Mouse (Mus musculus): Measurements from ENCODE around the gene Gnb3. TPM values are rescaled to one million over a fixed set of nuclear protein-coding genes. Genes with fewer than 3 reads are reported as not detected.
A peak's percentile ranks its signal among the peaks of the same experiment; 100 is the strongest.
"Not testable (repeated sequence)": the region's sequence is repeated elsewhere in the genome, so short reads cannot be mapped to it uniquely, and the experiment has no call there.

Gene Gnb3
- polyA plus RNA-seq, 1 experiment from 2014 or later, result 1.0 TPM

DNA sequence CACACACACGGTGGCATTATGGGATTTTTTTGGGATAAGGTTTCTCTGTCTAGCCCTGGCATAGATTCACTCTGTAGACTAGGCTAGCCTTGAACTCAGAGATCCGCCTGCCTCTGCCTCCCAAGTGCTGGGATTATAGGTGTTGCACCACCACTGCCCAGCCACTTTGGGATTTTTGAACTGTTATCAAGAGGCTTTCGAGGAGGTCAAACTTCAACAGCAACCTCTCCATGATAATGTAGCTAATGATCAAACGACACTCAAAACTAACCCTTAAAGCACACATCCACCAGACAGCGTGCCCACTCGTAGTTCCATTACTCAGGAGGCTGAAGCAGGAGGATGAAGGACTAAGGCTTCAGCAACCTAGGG lies 32.1 kb downstream of the Gnb3 start:
- ATAC-seq (ENCODE audit: insufficient number of reproducible peaks, insufficient read depth, low FRiP score, low TSS enrichment, low read depth), result no peak
- no peaks in the 10 kb centered on the region; the same call in 1 of the 2 replicates for H3K9me3 ChIP-seq
- peak overlapping the region; percentile 92 for H3K27ac ChIP-seq
- H3K4me1 ChIP-seq (replicated peaks), result peaks cover 57% of the 10 kb centered on the region
- WGBS, result 90% methylated on average over 6 of the region's 6 CpGs
- no peaks in the 10 kb centered on the region for H3K27me3 ChIP-seq
- H3K4me3 ChIP-seq (replicated peaks), result peak overlapping the region; percentile 60
- peak overlapping the region; percentile 68; the same call in 1 of the 2 replicates for H3K9ac ChIP-seq (replicated peaks)
- peak overlapping the region; percentile 97 for H3K4me2 ChIP-seq
- H3K36me3 ChIP-seq, result peaks cover 27% of the 10 kb centered on the region

- Histone ChIP-seq H3K36me3 (peaks cover 24% of the 10 kb centered on the region), H3K4me1 (replicated peaks) (peaks cover 50% of the 10 kb centered on the region), H3K9me3 (no peaks in the 10 kb centered on the region; the same call in 1 of the 2 replicates), H3K27me3 (no peaks in the 10 kb centered on the region), H3K4me3 (replicated peaks) (no peak overlapping the region), H3K27ac (no peak overlapping the region), H3K9ac (replicated peaks) (no peak overlapping the region), H3K4me2 (no peak overlapping the region)
- ATAC-seq (ENCODE audit: insufficient number of reproducible peaks, insufficient read depth, low FRiP score, low TSS enrichment, low read depth), result no peak
- WGBS, result 82% methylated on average over 4 of the region's 4 CpGs
Measured at GRCm38 (mm10) chr6:124807366-124807765, 32.7 kb downstream of the Gnb3 start.

DNA sequence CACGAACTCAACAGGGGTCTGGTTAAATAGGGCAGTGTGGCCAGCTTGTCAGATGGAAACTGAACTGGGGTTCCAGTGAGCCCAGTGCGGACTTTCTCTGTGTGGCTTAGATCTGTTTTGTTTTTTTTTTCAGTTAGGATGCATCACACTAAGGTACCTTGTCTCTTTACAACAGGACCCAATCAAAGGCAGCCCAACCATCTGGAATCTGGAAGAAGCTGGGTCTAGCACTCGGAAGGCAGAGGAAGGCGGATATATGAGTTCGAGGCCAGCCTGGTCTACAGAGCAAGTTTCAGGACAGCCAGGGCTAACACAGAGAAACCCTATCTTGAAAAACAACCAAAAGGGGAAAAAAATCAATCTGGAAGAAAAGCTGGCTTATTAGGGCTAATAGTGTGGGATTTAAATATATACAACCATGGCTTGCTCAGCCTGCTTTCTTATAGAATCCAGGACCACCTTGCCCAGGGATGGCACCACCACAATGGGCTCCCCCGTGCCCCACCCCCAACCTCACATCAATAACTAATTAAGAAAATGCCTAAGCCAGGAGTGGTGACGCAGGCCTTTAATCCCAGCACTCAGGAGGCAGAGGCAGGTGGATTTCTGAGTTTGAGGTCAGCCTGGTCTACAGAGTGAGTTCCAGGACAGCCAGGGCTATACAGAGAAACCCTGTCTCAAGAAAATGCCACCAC lies 33.5 kb downstream of the Gnb3 start:
- peaks cover 16% of the 10 kb centered on the region for H3K36me3 ChIP-seq
- H3K4me2 ChIP-seq, result peak overlapping the region; percentile 62
- peaks cover 44% of the 10 kb centered on the region for H3K4me1 ChIP-seq (replicated peaks)
- H3K4me3 ChIP-seq (replicated peaks), result peak overlapping the region; percentile 39; the same call in 1 of the 2 replicates
- H3K9ac ChIP-seq (replicated peaks), result no peak overlapping the region; the same call in 1 of the 2 replicates
- no peaks in the 10 kb centered on the region for H3K27me3 ChIP-seq
- H3K27ac ChIP-seq, result peak overlapping the region; percentile 87
- 72% methylated on average over 7 of the region's 7 CpGs for WGBS
- no peaks in the 10 kb centered on the region; the same call in 1 of the 2 replicates for H3K9me3 ChIP-seq
- no peak for ATAC-seq (ENCODE audit: insufficient number of reproducible peaks, insufficient read depth, low FRiP score, low TSS enrichment, low read depth)

DNA sequence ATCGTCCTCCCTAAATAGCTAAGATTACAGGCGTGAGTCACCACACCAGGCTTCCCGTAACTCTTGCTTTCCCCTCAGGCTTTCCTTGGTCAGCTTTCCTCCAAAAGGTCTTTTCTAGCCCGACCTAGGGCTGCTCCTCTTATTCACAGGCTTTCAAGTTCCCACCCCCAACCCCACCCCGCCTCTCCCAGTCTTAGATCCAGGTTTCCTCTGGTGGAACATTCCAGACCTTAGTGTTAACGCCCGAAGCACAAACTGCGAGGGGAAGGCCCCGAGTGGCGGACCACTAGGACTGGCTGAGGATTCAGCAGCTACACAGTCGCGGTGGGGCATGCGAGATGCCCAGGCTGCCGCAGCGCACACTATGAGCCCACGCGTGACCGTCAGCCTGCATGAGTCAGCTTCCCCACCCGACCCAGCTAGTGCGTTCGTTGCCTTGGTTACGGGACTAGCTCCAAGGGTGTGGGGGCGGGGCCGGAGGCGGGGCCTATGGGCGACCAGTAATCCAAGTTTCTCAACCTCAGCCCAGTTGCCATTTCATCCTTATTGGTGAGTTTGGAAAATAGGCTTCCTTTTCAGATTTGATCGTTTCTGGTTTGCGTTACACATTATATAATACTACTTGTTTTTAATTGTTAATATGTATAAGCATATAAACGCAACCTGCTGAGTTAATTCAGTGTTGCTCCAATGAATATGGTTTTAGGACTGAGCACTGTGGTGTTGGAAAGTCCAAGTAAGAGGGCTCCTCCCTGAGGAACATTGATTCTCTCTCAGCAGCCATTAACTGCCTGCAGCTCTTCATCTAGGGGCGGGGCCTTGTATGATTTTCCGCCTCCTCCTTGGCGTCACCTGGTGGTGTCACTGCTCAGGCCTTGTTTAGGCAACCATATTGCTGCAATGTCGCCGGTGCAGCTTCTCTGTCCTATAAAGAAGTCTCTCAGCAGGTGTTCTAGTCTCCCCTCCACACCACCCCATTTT lies 34.4 kb downstream of the Gnb3 start:
- H3K4me1 ChIP-seq (replicated peaks), result peaks cover 44% of the 10 kb centered on the region
- peak overlapping the region; percentile 62 for H3K4me2 ChIP-seq
- peak overlapping the region; percentile 87 for H3K27ac ChIP-seq
- WGBS, result 1% methylated on average over 34 of the region's 34 CpGs
- H3K36me3 ChIP-seq, result peaks cover 7% of the 10 kb centered on the region
- H3K9me3 ChIP-seq, result no peaks in the 10 kb centered on the region; the same call in 1 of the 2 replicates
- peak; percentile 60 for ATAC-seq (ENCODE audit: insufficient number of reproducible peaks, insufficient read depth, low FRiP score, low TSS enrichment, low read depth)
- no peaks in the 10 kb centered on the region for H3K27me3 ChIP-seq
- peak overlapping the region; percentile 39 for H3K4me3 ChIP-seq (replicated peaks)
- peak overlapping the region; percentile 14 for H3K9ac ChIP-seq (replicated peaks)

DNA sequence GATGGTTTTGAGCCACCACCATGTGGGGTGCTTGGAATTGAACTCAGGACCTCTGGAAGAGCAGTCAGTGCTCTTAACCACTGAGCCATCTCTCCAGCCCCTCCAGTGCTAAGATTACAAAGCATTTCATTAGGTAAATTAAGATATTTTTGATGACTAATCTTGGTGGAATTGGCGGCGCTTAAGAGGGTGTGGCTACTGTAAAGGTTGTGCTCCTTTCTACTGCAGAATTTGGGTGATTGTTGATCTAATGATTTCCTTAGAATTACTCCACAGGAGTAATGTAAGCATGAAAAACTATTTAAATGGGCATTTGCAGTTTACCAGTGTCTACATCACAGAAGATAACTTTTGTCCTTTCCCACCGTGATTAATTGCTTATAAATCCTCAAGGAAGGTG lies 35.7 kb downstream of the Gnb3 start:
- Histone ChIP-seq H3K4me3 (replicated peaks) (no peak overlapping the region), H3K27ac (no peak overlapping the region), H3K9me3 (no peaks in the 10 kb centered on the region; the same call in 1 of the 2 replicates), H3K4me2 (no peak overlapping the region), H3K4me1 (replicated peaks) (peaks cover 31% of the 10 kb centered on the region), H3K9ac (replicated peaks) (no peak overlapping the region), H3K27me3 (no peaks in the 10 kb centered on the region), H3K36me3 (no peaks in the 10 kb centered on the region)
- WGBS, result 92% methylated on average over 3 of the region's 3 CpGs
- ATAC-seq (ENCODE audit: insufficient number of reproducible peaks, insufficient read depth, low FRiP score, low TSS enrichment, low read depth), result no peak

DNA sequence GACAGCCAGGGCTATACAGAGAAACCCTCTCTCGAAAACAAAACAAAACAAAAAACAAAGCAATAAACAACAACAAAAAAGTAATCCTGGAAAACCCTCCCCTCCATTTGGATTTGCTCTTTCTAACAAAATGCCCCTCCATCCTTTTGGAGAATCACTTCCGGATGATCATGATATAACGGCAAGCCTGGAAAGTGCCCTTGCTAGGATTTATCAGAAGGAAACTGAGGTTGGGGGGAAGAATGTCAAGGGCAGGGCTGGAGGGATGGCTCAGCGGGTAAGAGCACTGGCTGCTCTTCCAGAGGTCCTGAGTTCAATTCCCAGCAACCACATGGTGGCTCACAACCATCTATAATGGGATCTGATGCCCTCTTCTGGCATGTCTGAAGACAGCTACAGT lies 36.4 kb downstream of the Gnb3 start:
- H3K27me3 ChIP-seq; ATAC-seq (ENCODE audit: insufficient number of reproducible peaks, insufficient read depth, low FRiP score, low TSS enrichment, low read depth); H3K36me3 ChIP-seq; H3K4me3 ChIP-seq (replicated peaks); H3K9ac ChIP-seq (replicated peaks); H3K4me2 ChIP-seq; H3K27ac ChIP-seq; H3K9me3 ChIP-seq: not testable (repeated sequence)
- peaks cover 26% of the 10 kb centered on the region for H3K4me1 ChIP-seq (replicated peaks)
- 92% methylated on average over 4 of the region's 4 CpGs for WGBS

DNA sequence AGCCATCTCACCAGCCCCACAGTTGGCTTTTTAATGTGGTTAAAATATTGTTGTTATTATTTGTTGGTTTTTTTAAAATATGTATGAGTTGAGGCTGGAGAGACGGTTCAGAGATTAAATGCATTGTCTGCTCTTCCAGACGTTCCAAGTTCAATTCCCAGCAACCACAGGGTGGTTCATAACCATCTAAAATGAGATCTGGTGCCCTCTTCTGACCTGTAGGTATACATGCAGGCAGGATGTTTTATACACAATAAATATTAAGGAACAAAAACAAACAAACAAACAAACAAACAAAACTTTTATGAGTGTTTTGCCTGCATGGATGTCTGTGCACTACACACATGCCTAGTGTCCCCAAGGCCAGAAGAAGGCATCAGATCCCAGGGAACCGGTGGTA lies 37.0 kb downstream of the Gnb3 start:
- Histone ChIP-seq H3K4me2 (no peak overlapping the region), H3K9me3 (no peaks in the 10 kb centered on the region; the same call in 1 of the 2 replicates), H3K4me1 (replicated peaks) (peaks cover 20% of the 10 kb centered on the region), H3K36me3 (no peaks in the 10 kb centered on the region), H3K4me3 (replicated peaks) (no peak overlapping the region), H3K27ac (no peak overlapping the region), H3K27me3 (no peaks in the 10 kb centered on the region), H3K9ac (replicated peaks) (no peak overlapping the region)
- WGBS, result 81% methylated on average over 3 of the region's 3 CpGs
- no peak for ATAC-seq (ENCODE audit: insufficient number of reproducible peaks, insufficient read depth, low FRiP score, low TSS enrichment, low read depth)

GRCm38 (mm10) chr6:124802400-124802799 lies 37.7 kb downstream of the Gnb3 start:
- H3K36me3 ChIP-seq; H3K27me3 ChIP-seq; H3K9me3 ChIP-seq; ATAC-seq (ENCODE audit: insufficient number of reproducible peaks, insufficient read depth, low FRiP score, low TSS enrichment, low read depth); H3K9ac ChIP-seq (replicated peaks); H3K4me3 ChIP-seq (replicated peaks); H3K27ac ChIP-seq: not testable (repeated sequence)
- 18% methylated on average over 6 of the region's 9 CpGs for WGBS
- peak overlapping the region; percentile 34 for H3K4me2 ChIP-seq
- H3K4me1 ChIP-seq (replicated peaks), result peaks cover 13% of the 10 kb centered on the region

- H3K27me3 ChIP-seq, result no peaks in the 10 kb centered on the region
- no peak overlapping the region for H3K4me3 ChIP-seq (replicated peaks)
- H3K4me1 ChIP-seq (replicated peaks), result no peaks in the 10 kb centered on the region
- H3K27ac ChIP-seq, result no peak overlapping the region
- no peaks in the 10 kb centered on the region for H3K36me3 ChIP-seq
- no peak for ATAC-seq (ENCODE audit: insufficient number of reproducible peaks, insufficient read depth, low FRiP score, low TSS enrichment, low read depth)
- no peaks in the 10 kb centered on the region for H3K9me3 ChIP-seq
- WGBS, result 89% methylated on average over 2 of the region's 2 CpGs
- H3K9ac ChIP-seq (replicated peaks), result no peak overlapping the region
- H3K4me2 ChIP-seq, result no peak overlapping the region
Measured at GRCm38 (mm10) chr6:124796200-124796599, 43.9 kb downstream of the Gnb3 start.

GRCm38 (mm10) chr6:124795781-124796180 lies 44.3 kb downstream of the Gnb3 start:
- Histone ChIP-seq H3K9me3 (no peaks in the 10 kb centered on the region), H3K9ac (replicated peaks) (no peak overlapping the region), H3K4me3 (replicated peaks) (no peak overlapping the region), H3K4me2 (no peak overlapping the region), H3K36me3 (no peaks in the 10 kb centered on the region), H3K27ac (no peak overlapping the region), H3K27me3 (no peaks in the 10 kb centered on the region), H3K4me1 (replicated peaks) (no peaks in the 10 kb centered on the region)
- no peak for ATAC-seq (ENCODE audit: insufficient number of reproducible peaks, insufficient read depth, low FRiP score, low TSS enrichment, low read depth)
- 81% methylated on average over 4 of the region's 4 CpGs for WGBS

DNA sequence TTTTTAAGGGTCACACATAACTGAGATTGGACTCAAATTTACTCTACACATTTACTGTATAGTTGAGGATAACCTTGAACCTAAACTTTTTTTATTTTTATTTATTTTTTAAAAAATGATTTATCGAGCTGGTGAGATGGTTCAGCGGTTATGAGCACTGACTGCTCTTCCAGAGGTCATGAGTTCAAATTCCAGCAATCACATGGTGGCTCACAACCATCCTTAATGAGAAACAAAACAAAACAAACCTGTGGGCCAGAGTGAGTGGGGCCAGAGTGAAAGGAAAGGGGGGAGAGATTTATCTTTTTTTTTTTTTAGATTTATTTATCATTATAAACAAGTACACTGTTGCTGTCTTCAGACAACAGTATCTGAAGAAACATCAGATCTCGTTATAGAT lies 48.2 kb downstream of the Gnb3 start:
- WGBS, result 88% methylated on average over 3 of the region's 3 CpGs
- Histone ChIP-seq H3K9me3 (no peaks in the 10 kb centered on the region), H3K27me3 (no peaks in the 10 kb centered on the region), H3K36me3 (no peaks in the 10 kb centered on the region), H3K4me1 (replicated peaks) (no peaks in the 10 kb centered on the region), H3K27ac (no peak overlapping the region), H3K4me2 (no peak overlapping the region), H3K9ac (replicated peaks) (no peak overlapping the region), H3K4me3 (replicated peaks) (no peak overlapping the region)
- ATAC-seq (ENCODE audit: insufficient number of reproducible peaks, insufficient read depth, low FRiP score, low TSS enrichment, low read depth), result no peak

Data from limb, embryonic 12.5 days (tissue).